Mouse (Mus musculus) olfactory bulb, adult 2 months (tissue): ENCODE measurements around the gene Kcnh7. TPM values are rescaled to one million over a fixed set of nuclear protein-coding genes. Genes with fewer than 3 reads are reported as not detected.

ENCODE experiments used
- H3K27ac ChIP-seq: fragments of 200-500 bp; 2 replicates; pipeline ENCODE4 v1.5.1; 2012; ENCODE audit warnings: low read depth, low read length; ENCODE audit not compliant: insufficient read depth
- H3K4me1 ChIP-seq: fragments of 200-500 bp; 2 replicates; pipeline ENCODE4 v1.6.1; 2012; ENCODE audit warnings: low read length; ENCODE audit not compliant: control insufficient read depth, insufficient read depth
- H3K4me3 ChIP-seq: fragments of 200-500 bp; 2 replicates; pipeline ENCODE4 v1.5.1; 2012; ENCODE audit warnings: mild to moderate bottlenecking, low read depth, low read length, moderate library complexity; ENCODE audit not compliant: insufficient read depth
- CTCF ChIP-seq: fragments of 200-500 bp; IDR thresholded peaks from 2 replicates; pipeline ENCODE4 v1.5.1; 2012; ENCODE audit warnings: low read depth, mild to moderate bottlenecking, low read length, moderate library complexity; ENCODE audit not compliant: insufficient read depth
- POLR2A ChIP-seq: fragments of 200-500 bp; IDR thresholded peaks from 2 replicates; pipeline ENCODE4 v1.6.1; 2012; ENCODE audit warnings: mild to moderate bottlenecking, low read depth, low read length, moderate library complexity; ENCODE audit not compliant: insufficient read depth
- WGBS: fragments of 180-500 bp; shearing (Covaris S2); methylation state at CpG from one replicate; pipeline ENCODE4 v1.1.7; 2018; 5-methylcytosine and 5-hydroxymethylcytosine counted together
- polyA plus RNA-seq: library from polyadenylated mRNA; stranded (reverse); fragments of >200 nt; gene quantifications from 2 replicates; pipeline ENCODE4 v1.2.4, GENCODE M21; 2012; ENCODE audit warnings: low replicate concordance; ENCODE audit not compliant: missing spikeins, insufficient read depth, insufficient read length

The Kcnh7 gene
- polyA plus RNA-seq, 1 experiment: not detected

- no peak overlapping the region for H3K27ac ChIP-seq
- no peak overlapping the region for H3K4me3 ChIP-seq
- WGBS: 28% methylated on average over 3 of the region's 3 CpGs
- TF ChIP-seq CTCF (no peak), POLR2A (no peak)
- H3K4me1 ChIP-seq: no peaks in the 10 kb centered on the region
These were observed 377.2 kb downstream of the Kcnh7 start for GRCm38 (mm10) chr2:62806931-62807330.

GRCm38 (mm10) chr2:62804030-62804429 lies 380.1 kb downstream of the Kcnh7 start:
- WGBS: 87% methylated on average over 1 of the region's 1 CpGs
- TF ChIP-seq POLR2A (no peak), CTCF (no peak)
- Histone ChIP-seq H3K4me1 (no peaks in the 10 kb centered on the region; the same call in 1 of the 2 replicates), H3K27ac (no peak overlapping the region), H3K4me3 (no peak overlapping the region)

- 84% methylated on average over 2 of the region's 2 CpGs for WGBS
- H3K27ac ChIP-seq: no peak overlapping the region
- H3K4me3 ChIP-seq: no peak overlapping the region
- H3K4me1 ChIP-seq: no peaks in the 10 kb centered on the region
- TF ChIP-seq POLR2A: no peak
- TF ChIP-seq CTCF: no peak
These were observed 399.5 kb downstream of the Kcnh7 start for GRCm38 (mm10) chr2:62784460-62785038.

GRCm38 (mm10) chr2:62746256-62746655 lies 437.8 kb downstream of the Kcnh7 start:
- Histone ChIP-seq H3K4me3 (no peak overlapping the region), H3K4me1 (no peaks in the 10 kb centered on the region), H3K27ac (no peak overlapping the region)
- WGBS: 88% methylated on average over 2 of the region's 2 CpGs
- TF ChIP-seq CTCF (no peak), POLR2A (no peak)

- Histone ChIP-seq H3K4me3 (no peak overlapping the region), H3K4me1 (no peaks in the 10 kb centered on the region), H3K27ac (no peak overlapping the region)
- 83% methylated on average over 2 of the region's 2 CpGs for WGBS
- TF ChIP-seq POLR2A (no peak), CTCF (no peak)
These were observed 441.0 kb downstream of the Kcnh7 start for GRCm38 (mm10) chr2:62743098-62743497.

GRCm38 (mm10) chr2:62730671-62731070 lies 453.4 kb downstream of the Kcnh7 start:
- Histone ChIP-seq H3K4me1 (no peaks in the 10 kb centered on the region), H3K27ac (no peak overlapping the region), H3K4me3 (no peak overlapping the region)
- no peak for TF ChIP-seq CTCF
- TF ChIP-seq POLR2A: no peak
- WGBS: 79% methylated on average over 1 of the region's 1 CpGs

GRCm38 (mm10) chr2:62727732-62728131 lies 456.4 kb downstream of the Kcnh7 start:
- Histone ChIP-seq H3K4me3 (no peak overlapping the region), H3K4me1 (no peaks in the 10 kb centered on the region), H3K27ac (no peak overlapping the region)
- TF ChIP-seq POLR2A (no peak), CTCF (no peak)
- 77% methylated on average over 2 of the region's 2 CpGs for WGBS

- Histone ChIP-seq H3K4me1 (no peaks in the 10 kb centered on the region), H3K4me3 (no peak overlapping the region), H3K27ac (no peak overlapping the region)
- WGBS: 33% methylated on average over 1 of the region's 1 CpGs
- TF ChIP-seq CTCF (no peak), POLR2A (no peak)
These were observed 458.1 kb downstream of the Kcnh7 start for GRCm38 (mm10) chr2:62725946-62726345.

- TF ChIP-seq POLR2A: no peak
- no peak for TF ChIP-seq CTCF
- no peak overlapping the region for H3K27ac ChIP-seq
- no peak overlapping the region for H3K4me3 ChIP-seq
- 4% methylated on average over 1 of the region's 1 CpGs for WGBS
- no peaks in the 10 kb centered on the region for H3K4me1 ChIP-seq
These were observed 465.7 kb downstream of the Kcnh7 start for GRCm38 (mm10) chr2:62718411-62718810.

GRCm38 (mm10) chr2:62717270-62717669 lies 466.8 kb downstream of the Kcnh7 start:
- TF ChIP-seq CTCF (no peak), POLR2A (no peak)
- Histone ChIP-seq H3K4me3 (no peak overlapping the region), H3K27ac (no peak overlapping the region), H3K4me1 (no peaks in the 10 kb centered on the region)
- WGBS: 67% methylated on average over 6 of the region's 6 CpGs
